8 mouse cellular contexts compared by ENCODE assay signal in genomic region chr1:54438340-54439079, GRCm38 (mm10). TPM values are rescaled to one million over a fixed set of nuclear protein-coding genes. Genes with fewer than 3 reads are reported as not detected.
DNase-seq lines count a peak whose midpoint lies in the region; ATAC-seq and TF ChIP-seq lines count a peak whose summit lies in the region.

Gene Gtf3c3 (minus strand): TSS chr1:54438971.

- no peak; the same call in 1 of the 2 replicates for ATAC-seq in heart, embryonic 13.5 days (ENCODE audit: extremely low read depth, insufficient number of reproducible peaks, low FRiP score, low TSS enrichment)
- ATAC-seq in liver, embryonic 12.5 days = peak; percentile 96
- peak; percentile 97 for ATAC-seq in stomach, embryonic 15.5 days (ENCODE audit: insufficient read depth, low FRiP score, low read depth)

- peaks cover 1% of the 10 kb centered on the region for H3K79me3 ChIP-seq in C2C12 (ENCODE audit: low read depth)

- peak within 1 kb of the TSS; percentile 39; the same call in 1 of the 2 replicates for H3K27ac ChIP-seq in heart, embryonic 13.5 days (replicated peaks)
- H3K27ac ChIP-seq in liver, embryonic 12.5 days = peak within 1 kb of the TSS; percentile 55; the same call in 1 of the 2 replicates
- H3K27ac ChIP-seq in stomach, embryonic 15.5 days = no peak within 1 kb of the TSS

- TF ChIP-seq POLR2A in brain, embryonic 14.5 days (IDR thresholded peaks at IDR 0.05; ENCODE audit: borderline replicate concordance, extremely low read depth, insufficient read depth, insufficient read length, poor library complexity, severe bottlenecking) = peak; percentile 64; the same call in 1 of the 2 replicates

- H3K9ac ChIP-seq in heart, embryonic 13.5 days = peak within 1 kb of the TSS; percentile 96
- peak within 1 kb of the TSS; percentile 78 for H3K9ac ChIP-seq in liver, embryonic 12.5 days
- H3K9ac ChIP-seq in stomach, embryonic 15.5 days = peak within 1 kb of the TSS; percentile 73; the same call in 1 of the 2 replicates

- H3K36me3 ChIP-seq in C2C12 (ENCODE audit: control insufficient read depth, insufficient read depth) = peaks cover 5% of the 10 kb centered on the region
- peaks cover 7% of the 10 kb centered on the region for H3K36me3 ChIP-seq in erythroblast, embryonic 14.5 days (ENCODE audit: control insufficient read depth)
- peaks cover 16% of the 10 kb centered on the region for H3K36me3 ChIP-seq in heart, embryonic 13.5 days
- peaks cover 9% of the 10 kb centered on the region for H3K36me3 ChIP-seq in liver, embryonic 12.5 days
- H3K36me3 ChIP-seq in stomach, embryonic 15.5 days = peaks cover 2% of the 10 kb centered on the region; the same call in 1 of the 2 replicates

- DNase-seq in brain, embryonic 14.5 days (ENCODE audit: low read depth) = peak; percentile 92
- DNase-seq in kidney, postnatal 10 days = peak; percentile 87
- DNase-seq in natural killer cell, adult 2 months (ENCODE audit: low spot score in 2 of 2) = peak; percentile 56 to 74

- H3K4me1 ChIP-seq in erythroblast, embryonic 14.5 days (ENCODE audit: control insufficient read depth) = peaks cover 10% of the 10 kb centered on the region
- H3K4me1 ChIP-seq in heart, embryonic 13.5 days = peaks cover 14% of the 10 kb centered on the region
- H3K4me1 ChIP-seq in liver, embryonic 12.5 days = peaks cover 6% of the 10 kb centered on the region; the same call in 1 of the 2 replicates
- 0 out of 2 replicates have a peak, but pooled peaks cover 6% of the 10 kb centered on the region for H3K4me1 ChIP-seq in stomach, embryonic 15.5 days

- H3K4me2 ChIP-seq in heart, embryonic 13.5 days = peak within 1 kb of the TSS; percentile 86
- peak within 1 kb of the TSS; percentile 73 for H3K4me2 ChIP-seq in liver, embryonic 12.5 days
- H3K4me2 ChIP-seq in stomach, embryonic 15.5 days = peak within 1 kb of the TSS; percentile 70

- peak within 1 kb of the TSS; percentile 78 for H3K4me3 ChIP-seq in C2C12 (ENCODE audit: insufficient read depth, poor library complexity, severe bottlenecking)
- H3K4me3 ChIP-seq in erythroblast, embryonic 14.5 days (replicated peaks) = peak within 1 kb of the TSS; percentile 82
- H3K4me3 ChIP-seq in heart, embryonic 13.5 days = peak within 1 kb of the TSS; percentile 87
- H3K4me3 ChIP-seq in liver, embryonic 12.5 days = peak within 1 kb of the TSS; percentile 78
- peak within 1 kb of the TSS; percentile 75 for H3K4me3 ChIP-seq in stomach, embryonic 15.5 days (replicated peaks)

- WGBS in heart, embryonic 13.5 days = 3% methylated on average over 39 of the region's 39 CpGs
- WGBS in liver, embryonic 12.5 days (ENCODE audit: insufficient replicate concordance) = 2% methylated on average over 39 of the region's 39 CpGs
- 2% methylated on average over 39 of the region's 39 CpGs for WGBS in stomach, embryonic 15.5 days

- H3K79me2 ChIP-seq in C2C12 (ENCODE audit: control insufficient read depth, insufficient read depth) = peaks cover 26% of the 10 kb centered on the region

- H3K27me3 ChIP-seq in C2C12 (ENCODE audit: control insufficient read depth, insufficient read depth, insufficient read length) = no peaks in the 10 kb centered on the region
- H3K27me3 ChIP-seq in erythroblast, embryonic 14.5 days (ENCODE audit: control insufficient read depth) = no peaks in the 10 kb centered on the region
- 0 out of 2 replicates have a peak, but pooled peaks cover 5% of the 10 kb centered on the region for H3K27me3 ChIP-seq in heart, embryonic 13.5 days (replicated peaks)
- no peaks in the 10 kb centered on the region for H3K27me3 ChIP-seq in liver, embryonic 12.5 days (replicated peaks)
- no peaks in the 10 kb centered on the region for H3K27me3 ChIP-seq in stomach, embryonic 15.5 days (replicated peaks)

- no peak for TF ChIP-seq CTCF in C2C12 (IDR thresholded peaks at IDR 0.05; ENCODE audit: control insufficient read depth, insufficient read depth, insufficient read length)
- no peak for TF ChIP-seq CTCF in brain, embryonic 14.5 days (IDR thresholded peaks at IDR 0.05; ENCODE audit: borderline replicate concordance, extremely low read depth, insufficient read depth, insufficient read length)

- H3K9me3 ChIP-seq in erythroblast, embryonic 14.5 days (ENCODE audit: control insufficient read depth, low read length) = no peaks in the 10 kb centered on the region
- H3K9me3 ChIP-seq in heart, embryonic 13.5 days = no peaks in the 10 kb centered on the region
- no peaks in the 10 kb centered on the region for H3K9me3 ChIP-seq in liver, embryonic 12.5 days (replicated peaks)
- H3K9me3 ChIP-seq in stomach, embryonic 15.5 days = no peaks in the 10 kb centered on the region

- peak within 1 kb of the TSS; percentile 52 for H3ac ChIP-seq in C2C12 (ENCODE audit: control insufficient read depth, insufficient read length, low read depth)

TF ChIP-seq in C2C12, 6 proteins besides CTCF, POLR2A, EP300 and RAD21:
- TF ChIP-seq MAX (IDR thresholded peaks at IDR 0.05) (peak; percentile 27), CEBPB (IDR thresholded peaks at IDR 0.05; ENCODE audit: low read depth) (no peak), MYOG (IDR thresholded peaks at IDR 0.05; ENCODE audit: control insufficient read depth, extremely low read depth, insufficient read length) (no peak), USF1 (IDR thresholded peaks at IDR 0.05; ENCODE audit: low read depth) (no peak), MYOD1 (IDR thresholded peaks at IDR 0.05; ENCODE audit: control insufficient read depth, insufficient read length, low read depth) (no peak), FOSL1 (IDR thresholded peaks at IDR 0.05; ENCODE audit: insufficient read depth, low read length, poor library complexity, severe bottlenecking) (no peak)

RNA-seq across cellular contexts. Expression of gene Gtf3c3, which starts in this region (rescaled TPM):
- 4.9 TPM for polyA plus RNA-seq in C2C12 (2012; fragmentation: generic; extraction: Trizol)
- polyA plus RNA-seq in brain, embryonic 14.5 days (2012; rRNA removed) = 16.4 and 17.0 TPM in 2 replicates
- polyA plus RNA-seq in erythroblast, embryonic 14.5 days (2012) = 0.02 TPM in 2 replicates
- 14.2 and 14.3 TPM in 2 replicates for polyA plus RNA-seq in heart, embryonic 13.5 days (2015; fragmentation: Nextera tagmentation; extraction: Ambion mirVana)
- 12.8 and 13.9 TPM in 2 replicates for polyA plus RNA-seq in liver, embryonic 12.5 days (2016; fragmentation: Nextera tagmentation; extraction: Ambion mirVana)
- 18.3 and 19.9 TPM in 2 replicates for polyA plus RNA-seq in stomach, embryonic 15.5 days (2015; fragmentation: Nextera tagmentation; extraction: Ambion mirVana)
